Mouse (Mus musculus) kidney, adult 18-20 months (tissue): ENCODE results near the gene Pla2g2f.

Experiments
- DNase-seq: peaks from one replicate; pipeline ENCODE4 v3.0.0; 2021

Gene Pla2g2f

DNA sequence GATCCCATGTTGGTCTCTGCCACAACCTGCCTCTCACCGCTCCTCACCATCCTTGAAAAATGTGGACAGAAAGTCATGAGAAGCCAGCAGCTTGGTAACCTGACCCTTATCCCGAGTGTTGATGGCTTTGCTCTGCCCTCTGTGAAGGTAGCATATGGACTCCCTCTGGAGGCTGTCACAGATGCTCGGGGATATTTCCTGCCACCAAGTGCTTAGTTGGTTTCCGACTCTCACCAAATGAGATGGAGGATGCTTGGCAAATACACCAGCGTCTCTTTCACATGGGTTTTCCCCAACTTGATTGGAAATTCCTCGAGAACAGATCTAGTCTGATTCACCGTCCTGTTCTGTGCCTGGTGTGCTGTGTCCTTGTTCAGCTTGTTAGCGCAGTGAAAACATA is 44.8 kb downstream of the Pla2g2f start:
- no peak for DNase-seq

DNA sequence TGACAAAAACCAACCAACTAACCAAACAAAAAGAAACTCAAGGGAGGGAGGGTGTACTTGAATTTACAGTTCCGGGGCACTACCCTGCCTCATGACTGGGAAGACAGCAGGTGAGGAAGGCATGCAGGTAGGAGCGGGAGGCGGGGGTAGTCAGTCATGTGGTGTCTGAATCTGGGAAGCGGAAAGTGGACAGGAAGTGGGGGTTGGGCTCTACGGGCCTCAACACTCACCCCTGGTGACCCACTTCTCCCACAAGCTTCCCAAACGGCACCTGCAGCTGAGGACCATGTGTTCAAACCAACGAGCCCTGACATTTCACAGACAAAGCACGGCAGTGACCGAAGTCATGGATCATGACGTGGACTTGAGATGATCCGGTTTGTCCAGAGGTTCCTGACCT is 45.3 kb downstream of the Pla2g2f start:
- DNase-seq, result no peak

DNA sequence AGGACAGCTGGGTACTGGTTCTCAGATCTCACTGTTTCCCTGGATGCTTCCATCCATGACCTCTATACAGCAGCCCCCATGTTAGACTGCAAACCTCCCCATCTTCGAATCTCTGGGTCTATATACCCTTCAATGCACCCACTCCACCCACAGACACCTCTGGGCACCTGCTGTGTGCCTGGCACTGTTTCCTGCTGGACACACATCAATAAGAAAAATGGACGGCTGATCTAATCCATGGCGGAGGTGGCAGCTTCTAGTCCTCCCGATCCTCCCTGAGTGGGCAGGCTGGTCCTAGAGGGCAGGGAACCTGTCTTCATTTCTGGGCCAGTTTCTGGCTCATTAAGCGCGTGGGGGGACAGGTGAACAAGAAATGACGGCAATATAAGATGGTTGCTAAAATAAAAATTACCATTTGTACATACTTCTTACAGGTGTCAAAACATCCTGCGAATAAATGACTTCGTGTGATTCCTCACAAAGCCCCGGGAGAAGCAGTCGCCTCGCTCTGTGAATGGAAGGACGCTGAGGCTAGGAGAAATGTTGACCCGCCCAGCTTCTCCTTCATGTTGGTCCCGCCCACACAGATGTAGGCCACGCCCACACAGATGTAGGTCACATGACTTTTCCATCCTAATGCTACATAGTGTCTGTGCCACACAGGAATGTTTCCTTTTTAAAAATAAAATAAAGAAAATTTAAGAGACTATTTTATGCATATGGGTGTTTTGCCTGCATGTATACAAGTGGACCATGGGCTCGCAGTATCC is 46.2 kb downstream of the Pla2g2f start:
- no peak for DNase-seq

DNA sequence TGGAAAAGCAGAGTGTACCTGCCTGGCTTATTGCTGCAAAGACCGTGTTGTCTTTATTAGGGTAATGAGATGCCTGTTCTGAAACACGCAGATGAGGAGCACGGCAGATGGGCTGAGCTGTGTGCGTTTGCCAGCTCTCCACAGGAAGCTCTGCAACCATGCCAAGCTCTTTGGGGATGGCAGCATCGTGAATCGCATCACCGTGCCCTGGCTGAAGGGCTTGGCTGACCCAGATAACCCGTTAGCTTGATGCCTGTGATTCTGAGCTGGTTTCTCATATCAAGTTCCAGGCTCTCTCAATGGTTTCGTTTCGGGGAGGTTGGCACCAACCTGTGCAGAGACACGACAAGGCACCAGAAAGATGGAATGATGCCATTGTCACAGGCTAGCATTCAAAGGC is 46.8 kb downstream of the Pla2g2f start:
- DNase-seq, result no peak

DNA sequence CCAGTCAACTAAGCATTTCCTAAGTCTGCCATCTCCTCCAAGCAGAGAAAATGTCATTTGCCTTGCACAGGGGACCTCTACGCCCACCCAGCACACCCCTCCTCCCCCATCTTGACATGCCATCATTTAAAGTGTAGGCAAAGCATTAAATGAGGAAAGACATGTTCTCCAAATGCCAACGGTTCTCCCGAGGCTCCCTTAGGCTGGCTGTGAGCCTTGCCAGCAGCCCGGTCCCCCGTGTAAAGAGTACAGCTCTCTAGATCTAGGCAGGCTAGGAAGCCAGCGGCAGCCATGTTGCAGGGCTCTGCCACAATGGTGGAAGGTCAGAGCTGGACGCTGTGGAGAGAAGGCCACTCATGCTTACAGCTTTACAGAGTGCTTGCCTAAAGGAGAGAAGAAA is 47.5 kb downstream of the Pla2g2f start:
- DNase-seq, result no peak

DNA sequence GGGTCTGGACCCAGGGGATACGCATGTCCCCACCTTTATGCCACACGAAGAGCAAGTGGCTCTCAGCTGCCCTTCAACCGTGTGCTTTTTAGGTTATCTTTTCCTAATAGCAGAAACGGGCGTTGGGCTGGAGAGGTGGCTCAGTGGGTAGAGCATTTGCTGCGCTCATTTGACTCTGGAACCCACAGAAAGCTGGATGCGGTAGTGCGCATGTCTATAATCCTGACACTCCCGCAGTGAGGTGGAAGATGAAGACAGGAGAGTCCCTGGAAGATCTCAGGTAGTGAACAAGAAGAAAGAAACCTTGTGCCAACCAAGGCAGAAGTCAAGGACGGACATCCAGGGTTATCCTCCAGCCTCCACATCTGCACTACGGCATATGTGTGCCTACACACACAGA is 48.2 kb downstream of the Pla2g2f start:
- no peak for DNase-seq

DNA sequence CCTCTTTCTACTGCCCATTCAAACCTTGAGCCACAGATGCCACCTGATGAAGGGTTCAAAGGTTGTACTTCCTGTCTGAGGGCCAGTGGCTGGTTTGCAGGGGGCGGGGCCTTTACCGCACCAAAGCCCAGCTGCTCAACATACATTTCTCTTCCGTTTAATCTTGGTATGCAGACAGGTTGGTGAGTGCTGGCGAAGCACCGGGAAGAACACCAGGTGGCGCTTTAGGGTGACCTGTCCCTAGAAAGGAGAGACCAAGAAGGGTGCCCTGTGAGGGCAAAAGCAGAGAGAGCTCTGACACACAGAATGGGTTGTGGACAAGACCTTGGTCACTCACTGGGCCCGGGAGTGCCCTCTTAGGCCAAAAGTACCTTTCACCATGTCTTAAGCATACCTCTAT is 48.8 kb downstream of the Pla2g2f start:
- peak; percentile 80 for DNase-seq

DNA sequence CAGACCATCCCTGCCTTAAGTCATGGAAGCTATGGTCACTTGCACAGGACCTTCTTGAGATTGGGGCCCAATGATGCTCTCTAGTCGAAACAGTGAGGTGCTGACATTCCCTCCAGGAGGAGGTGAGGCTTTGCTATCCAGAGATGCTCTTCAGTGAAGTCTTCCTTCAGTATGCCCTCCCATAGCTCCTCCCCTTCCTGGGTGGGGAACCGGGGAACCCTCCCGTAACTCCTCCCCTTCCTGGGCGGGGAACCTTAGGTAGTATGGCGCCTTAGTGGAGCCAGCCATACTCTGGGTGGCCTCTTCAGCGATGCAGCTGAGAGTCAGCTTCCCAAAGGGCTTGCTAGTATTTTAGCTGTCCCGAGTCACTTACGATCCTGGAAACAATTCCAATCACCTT is 50.8 kb downstream of the Pla2g2f start:
- no peak for DNase-seq

DNA sequence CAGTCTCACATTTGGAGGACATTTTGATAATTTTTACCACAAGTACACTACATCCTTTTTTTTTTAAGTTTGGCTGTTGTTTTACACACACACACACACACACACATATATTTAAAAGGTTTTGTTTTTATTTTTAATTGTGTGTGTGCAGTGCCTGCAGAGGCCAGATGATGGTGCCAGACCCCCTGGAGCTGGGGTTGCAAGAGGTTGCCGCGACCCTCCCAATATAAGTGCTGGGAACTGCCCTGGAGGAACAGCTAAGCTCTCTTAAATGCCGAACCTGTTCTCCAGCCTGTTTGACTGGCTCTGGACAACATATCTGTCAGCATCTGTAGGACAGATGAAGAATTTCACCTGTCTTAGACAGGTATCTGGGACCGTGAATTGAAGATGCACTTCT is 53.3 kb downstream of the Pla2g2f start:
- DNase-seq, result no peak

DNA sequence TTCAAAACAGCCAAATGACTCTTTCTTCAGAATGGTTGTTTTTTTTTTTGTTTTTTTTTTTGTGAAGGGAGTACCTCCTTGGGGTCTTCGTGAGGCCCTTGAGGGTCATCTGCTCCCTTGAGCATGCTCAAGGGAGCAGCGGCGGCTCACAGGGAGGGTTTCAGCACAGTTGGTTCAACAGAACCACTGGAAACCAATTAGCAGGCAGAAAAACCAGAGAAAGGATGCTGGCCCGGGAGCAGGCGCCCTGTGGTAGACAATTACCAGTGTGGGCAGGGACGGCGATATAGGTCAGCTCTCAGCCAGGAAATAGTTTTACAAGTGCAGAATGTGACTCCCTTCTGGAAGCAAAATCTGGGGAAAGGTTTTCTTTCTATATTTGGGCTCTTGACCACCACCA is 53.8 kb downstream of the Pla2g2f start:
- DNase-seq, result no peak

DNA sequence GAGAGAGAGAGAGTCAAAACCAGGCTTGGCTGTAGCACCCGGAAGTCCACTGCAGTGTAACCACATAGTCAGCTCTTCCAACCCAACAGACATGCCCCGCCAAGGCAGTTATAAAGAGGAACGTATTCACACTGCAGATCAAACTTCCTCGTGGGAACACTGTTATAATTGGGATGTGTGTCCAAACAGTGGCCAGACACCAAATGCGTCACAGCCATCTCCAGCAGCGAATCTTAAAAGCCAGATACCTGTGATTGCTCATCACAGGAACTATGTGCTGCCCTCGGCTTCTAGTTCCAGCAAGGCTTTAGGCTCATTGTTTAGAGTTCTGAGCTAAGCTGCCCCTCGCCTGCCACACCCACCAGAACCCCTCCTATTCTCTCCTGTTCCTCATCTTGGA is 54.9 kb downstream of the Pla2g2f start:
- no peak for DNase-seq

DNA sequence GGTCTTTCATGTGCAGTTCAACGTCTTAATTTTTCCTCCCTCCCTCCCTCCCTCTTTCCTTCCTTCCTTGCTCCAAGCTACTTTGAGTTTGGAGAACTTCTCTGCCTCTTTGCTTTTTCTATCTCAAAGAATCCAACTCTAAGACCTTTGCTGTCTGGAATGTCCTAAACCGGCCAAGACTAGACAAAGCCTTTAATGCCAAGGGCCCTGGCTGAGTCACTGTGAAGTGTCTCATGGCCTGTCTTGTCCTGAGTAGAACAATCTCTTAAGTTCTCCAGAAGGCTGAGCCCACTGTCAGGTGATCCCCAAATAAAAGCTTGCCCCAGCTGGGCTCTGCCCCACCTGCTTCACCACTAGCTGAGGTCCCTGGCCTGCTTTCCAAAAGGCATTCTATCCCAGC is 55.4 kb downstream of the Pla2g2f start:
- no peak for DNase-seq

DNA sequence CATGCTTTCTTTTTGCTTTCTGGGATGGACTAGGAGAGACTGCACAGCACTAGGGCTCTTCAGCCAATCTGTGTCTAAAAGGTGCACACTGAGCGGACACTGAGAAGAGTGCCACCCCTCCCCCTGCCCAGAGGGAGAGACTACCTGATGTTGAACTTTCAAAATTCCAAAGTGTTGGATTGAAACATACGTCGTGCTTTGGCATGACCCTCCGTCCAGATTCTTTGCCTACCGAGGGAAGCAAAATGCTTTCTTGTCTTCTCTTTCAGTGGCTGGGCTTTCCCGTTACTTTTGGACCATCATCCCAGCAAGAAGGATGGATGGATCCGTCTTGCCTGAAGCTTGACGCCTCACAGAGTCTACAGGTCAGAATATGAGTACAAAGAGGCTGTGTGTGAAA is 56.3 kb downstream of the Pla2g2f start:
- no peak for DNase-seq
